Mouse (Mus musculus) hematopoietic stem cell, adult 5-6 weeks (primary cell): Measurements from ENCODE around the gene Sumo2. TPM values are rescaled to one million over a fixed set of nuclear protein-coding genes. Genes with fewer than 3 reads are reported as not detected.
"Not testable (repeated sequence)": the region's sequence is repeated elsewhere in the genome, so short reads cannot be mapped to it uniquely, and the experiment has no call there.

ENCODE experiments used
- ATAC-seq, 2 experiments: fragments of 125-278 bp in 1 of 2; replicated peaks in 1 of 2; 2 replicates each; pipeline ENCODE4 v1.8.0; 2016 to 2017; ENCODE audit warnings: inconsistent platforms in 2 of 2, mild to moderate bottlenecking in 2 of 2, moderate number of reproducible peaks in 2 of 2, low read depth in 1 of 2, moderate TSS enrichment in 1 of 2; ENCODE audit not compliant: low FRiP score in 2 of 2, poor library complexity in 2 of 2, severe bottlenecking in 2 of 2, insufficient read depth in 1 of 2, low TSS enrichment in 1 of 2
- total RNA-seq: library from RNA; stranded (forward); fragments of 172-1452, 232-1000 nt; gene quantifications from 2 replicates; pipeline ENCODE4 v1.2.3, GENCODE M21; 2017

Gene Sumo2
- total RNA-seq, 1 experiment from 2014 or later: 501 TPM

GRCm38 (mm10) chr11:115496559-115496958 is 39.5 kb downstream of the Sumo2 start:
- not testable (repeated sequence) for ATAC-seq

GRCm38 (mm10) chr11:115492387-115492786 is 43.7 kb downstream of the Sumo2 start:
- no peak for ATAC-seq

- ATAC-seq: peak; percentile 81 to 96
These were observed 44.6 kb downstream of the Sumo2 start, which contains the start of gene Nt5c for GRCm38 (mm10) chr11:115491356-115492083. Gene Nt5c (minus strand): TSS chr11:115491862.

- 0 out of 4 replicates have a peak, but pooled peaks of 1 of the 2 experiments have one; percentile 15 for ATAC-seq
These were observed 45.4 kb downstream of the Sumo2 start for GRCm38 (mm10) chr11:115490441-115491355.

- ATAC-seq: no peak
These were observed 47.4 kb downstream of the Sumo2 start for GRCm38 (mm10) chr11:115488551-115489104.

- no peak for ATAC-seq
These were observed 50.9 kb downstream of the Sumo2 start for GRCm38 (mm10) chr11:115485155-115485554.

GRCm38 (mm10) chr11:115483726-115484125 is 52.4 kb downstream of the Sumo2 start:
- peak; percentile 32 to 70; a peak in 1 of 4 replicates for ATAC-seq

GRCm38 (mm10) chr11:115483278-115483677 is 52.8 kb downstream of the Sumo2 start:
- no peak for ATAC-seq

- ATAC-seq: no peak
These were observed 54.4 kb downstream of the Sumo2 start for GRCm38 (mm10) chr11:115481553-115482259.

GRCm38 (mm10) chr11:115478296-115478938 is 57.7 kb downstream of the Sumo2 start:
- no peak for ATAC-seq

- ATAC-seq: peak in 1 of 2 experiments; percentile 46; a peak in 1 of 4 replicates
These were observed 58.7 kb downstream of the Sumo2 start for GRCm38 (mm10) chr11:115477388-115477787.

GRCm38 (mm10) chr11:115476630-115477029 is 59.4 kb downstream of the Sumo2 start:
- not testable (repeated sequence) for ATAC-seq

GRCm38 (mm10) chr11:115475758-115476237 is 60.3 kb downstream of the Sumo2 start:
- ATAC-seq: peak in 1 of 2 experiments; percentile 0; a peak in 2 of 4 replicates

GRCm38 (mm10) chr11:115475025-115475757 is 60.9 kb downstream of the Sumo2 start, which contains the start of gene Armc7:
Gene Armc7 (plus strand): TSS chr11:115475667.
- peak; percentile 92 for ATAC-seq

GRCm38 (mm10) chr11:115473626-115474275 is 62.3 kb downstream of the Sumo2 start:
- ATAC-seq: peak; percentile 60 to 72
